Mouse (Mus musculus) heart, postnatal 0 days (tissue): ENCODE measurements around the gene Lck.

Experiments used
- CTCF ChIP-seq: IDR thresholded peaks from 2 replicates; pipeline ENCODE4 v1.5.1; 2016; ENCODE audit warnings: antibody characterized with exemption, control low read depth, low read depth
- EP300 ChIP-seq: IDR thresholded peaks from 2 replicates; pipeline ENCODE4 v1.6.1; 2016; ENCODE audit warnings: antibody characterized with exemption, low read depth

- no peak for TF ChIP-seq CTCF
- TF ChIP-seq EP300, result no peak
Observed at GRCm38 (mm10) chr4:129561184-129561583, 12.3 kb downstream of the Lck start.
